Mouse (Mus musculus): ENCODE results near the gene Cuzd1. TPM values are rescaled to one million over a fixed set of nuclear protein-coding genes. Genes with fewer than 3 reads are reported as not detected.
A peak's percentile ranks its signal among the peaks of the same experiment; 100 is the strongest.

Cuzd1 gene
- not detected in 2 replicates for polyA plus RNA-seq (2014; fragmentation: Nextera tagmentation; extraction: Ambion mirVana)

GRCm38 (mm10) chr7:131322192-131322591, at the start of gene Cuzd1:
Cuzd1 (minus strand) TSS chr7:131322292.
- no peak within 1 kb of the TSS for H3K27ac ChIP-seq (ENCODE audit: low read depth, low read length)
- no peaks in the 10 kb centered on the region for H3K27me3 ChIP-seq (ENCODE audit: control insufficient read depth, insufficient read depth, low read length)
- no peaks in the 10 kb centered on the region for H3K9me3 ChIP-seq (ENCODE audit: control insufficient read depth, low read length)
- no peaks in the 10 kb centered on the region for H3K36me3 ChIP-seq (ENCODE audit: control insufficient read depth, insufficient read depth, low read length)
- WGBS = 59% methylated on average over 2 of the region's 2 CpGs
- H3K4me3 ChIP-seq (ENCODE audit: low read length) = no peak within 1 kb of the TSS
- no peak within 1 kb of the TSS for H3K4me2 ChIP-seq (replicated peaks; ENCODE audit: low read depth, low read length)
- H3K9ac ChIP-seq (ENCODE audit: low read depth, low read length) = no peak within 1 kb of the TSS
- ATAC-seq (ENCODE audit: low FRiP score, low TSS enrichment) = no peak
- H3K4me1 ChIP-seq (ENCODE audit: control insufficient read depth, insufficient read depth, low read length) = no peaks in the 10 kb centered on the region

- ATAC-seq (ENCODE audit: low FRiP score, low TSS enrichment) = 0 out of 2 replicates have a peak, but pooled peaks have one; percentile 2
- H3K4me3 ChIP-seq (ENCODE audit: low read length) = peak overlapping the region; percentile 60
- peaks cover 4% of the 10 kb centered on the region; the same call in 1 of the 2 replicates for H3K36me3 ChIP-seq (ENCODE audit: control insufficient read depth, insufficient read depth, low read length)
- no peaks in the 10 kb centered on the region for H3K27me3 ChIP-seq (ENCODE audit: control insufficient read depth, insufficient read depth, low read length)
- H3K4me2 ChIP-seq (replicated peaks; ENCODE audit: low read depth, low read length) = peak overlapping the region; percentile 55
- WGBS = 9% methylated on average over 9 of the region's 9 CpGs
- H3K4me1 ChIP-seq (ENCODE audit: control insufficient read depth, insufficient read depth, low read length) = 0 out of 2 replicates have a peak, but pooled peaks cover 6% of the 10 kb centered on the region
- peak overlapping the region; percentile 93 for H3K9ac ChIP-seq (ENCODE audit: low read depth, low read length)
- no peaks in the 10 kb centered on the region for H3K9me3 ChIP-seq (ENCODE audit: control insufficient read depth, low read length)
- peak overlapping the region; percentile 96 for H3K27ac ChIP-seq (ENCODE audit: low read depth, low read length)
These were observed 49.4 kb upstream of the Cuzd1 start for GRCm38 (mm10) chr7:131371470-131371860.

DNA sequence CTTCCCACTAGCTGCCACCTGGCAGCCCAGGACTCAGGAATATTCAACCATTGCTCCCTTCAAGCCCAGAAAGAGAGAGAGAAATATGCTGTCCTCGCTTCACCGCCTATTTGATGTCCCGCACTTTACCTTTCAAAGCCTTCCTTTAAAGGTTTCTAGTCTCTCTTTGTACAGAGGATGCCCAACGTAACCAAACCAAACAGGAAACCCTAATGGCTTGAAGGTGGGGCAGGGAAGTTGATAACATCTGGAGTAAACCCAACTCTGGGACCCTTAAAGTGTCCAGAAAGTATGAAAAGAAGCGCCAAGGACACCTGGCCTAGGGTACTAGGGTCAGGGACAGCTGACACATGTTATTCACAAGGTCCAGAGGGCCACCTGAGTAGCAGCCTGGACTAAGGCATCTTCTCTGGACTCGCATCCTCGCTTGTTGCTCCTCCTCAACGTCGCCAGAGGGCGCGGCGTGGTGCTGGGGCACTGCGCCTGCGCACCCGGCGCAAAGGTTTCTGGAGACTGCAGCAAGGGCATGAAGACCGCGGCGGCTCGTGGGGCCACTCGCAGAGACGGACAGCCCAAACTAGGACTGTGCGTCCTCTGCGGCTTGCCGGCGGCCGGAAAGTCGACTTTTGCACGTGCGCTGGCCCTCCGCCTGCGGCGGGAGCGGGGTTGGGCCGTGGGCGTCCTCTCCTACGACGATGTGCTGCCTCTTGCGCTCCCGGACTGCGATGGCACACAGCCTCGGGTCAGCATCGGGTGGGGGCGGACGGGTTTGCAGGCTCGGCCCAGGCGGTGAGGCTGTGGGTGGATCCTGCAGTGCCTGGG, 48.8 kb upstream of the Cuzd1 start, which contains the start of gene Pstk:
Pstk (plus strand) TSS at position 494 of the 822 bp plus-strand sequence.
- peak within 1 kb of the TSS; percentile 93 for H3K9ac ChIP-seq (ENCODE audit: low read depth, low read length)
- no peaks in the 10 kb centered on the region for H3K27me3 ChIP-seq (ENCODE audit: control insufficient read depth, insufficient read depth, low read length)
- H3K4me2 ChIP-seq (replicated peaks; ENCODE audit: low read depth, low read length) = peak within 1 kb of the TSS; percentile 55
- H3K27ac ChIP-seq (ENCODE audit: low read depth, low read length) = peak within 1 kb of the TSS; percentile 96
- no peaks in the 10 kb centered on the region for H3K9me3 ChIP-seq (ENCODE audit: control insufficient read depth, low read length)
- peaks cover 4% of the 10 kb centered on the region; the same call in 1 of the 2 replicates for H3K36me3 ChIP-seq (ENCODE audit: control insufficient read depth, insufficient read depth, low read length)
- WGBS = 6% methylated on average over 46 of the region's 47 CpGs
- peak; percentile 97 for ATAC-seq (ENCODE audit: low FRiP score, low TSS enrichment)
- peak within 1 kb of the TSS; percentile 60 for H3K4me3 ChIP-seq (ENCODE audit: low read length)
- 0 out of 2 replicates have a peak, but pooled peaks cover 6% of the 10 kb centered on the region for H3K4me1 ChIP-seq (ENCODE audit: control insufficient read depth, insufficient read depth, low read length)

DNA sequence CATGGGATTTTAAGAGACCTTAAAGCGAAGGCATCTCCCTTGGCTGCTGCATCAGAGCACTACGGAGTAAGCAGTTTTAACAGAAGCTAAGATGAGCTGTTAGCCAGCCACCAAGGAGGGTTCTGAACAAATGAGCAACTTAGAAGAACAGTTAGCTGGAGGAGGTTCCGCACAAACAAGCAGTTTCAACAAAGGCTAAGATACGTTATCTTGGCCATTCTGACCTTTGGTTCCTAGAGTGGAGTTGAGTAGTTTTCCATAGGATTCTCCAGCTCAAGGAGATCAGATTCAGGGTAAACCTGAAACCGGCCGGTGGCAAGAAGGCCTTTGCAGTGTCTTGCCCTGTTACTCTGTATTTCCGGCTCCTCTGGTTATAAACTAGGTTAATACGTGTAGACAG, 42.0 kb upstream of the Cuzd1 start:
- Histone ChIP-seq H3K9me3 (ENCODE audit: control insufficient read depth, low read length) (no peaks in the 10 kb centered on the region), H3K36me3 (ENCODE audit: control insufficient read depth, insufficient read depth, low read length) (peaks cover 7% of the 10 kb centered on the region; the same call in 1 of the 2 replicates), H3K27ac (ENCODE audit: low read depth, low read length) (no peak overlapping the region), H3K4me3 (ENCODE audit: low read length) (no peak overlapping the region), H3K27me3 (ENCODE audit: control insufficient read depth, insufficient read depth, low read length) (no peaks in the 10 kb centered on the region), H3K9ac (ENCODE audit: low read depth, low read length) (no peak overlapping the region), H3K4me2 (replicated peaks; ENCODE audit: low read depth, low read length) (no peak overlapping the region), H3K4me1 (ENCODE audit: control insufficient read depth, insufficient read depth, low read length) (peaks cover 14% of the 10 kb centered on the region)
- 66% methylated on average over 8 of the region's 8 CpGs for WGBS
- ATAC-seq (ENCODE audit: low FRiP score, low TSS enrichment) = no peak

- Histone ChIP-seq H3K27ac (ENCODE audit: low read depth, low read length) (peak within 1 kb of the TSS; percentile 93), H3K9me3 (ENCODE audit: control insufficient read depth, low read length) (no peaks in the 10 kb centered on the region), H3K27me3 (ENCODE audit: control insufficient read depth, insufficient read depth, low read length) (no peaks in the 10 kb centered on the region), H3K4me3 (ENCODE audit: low read length) (peak within 1 kb of the TSS; percentile 67), H3K9ac (ENCODE audit: low read depth, low read length) (peak within 1 kb of the TSS; percentile 84), H3K36me3 (ENCODE audit: control insufficient read depth, insufficient read depth, low read length) (peaks cover 15% of the 10 kb centered on the region; the same call in 1 of the 2 replicates), H3K4me2 (replicated peaks; ENCODE audit: low read depth, low read length) (peak within 1 kb of the TSS; percentile 87), H3K4me1 (ENCODE audit: control insufficient read depth, insufficient read depth, low read length) (peaks cover 14% of the 10 kb centered on the region)
- WGBS = under 1% methylated on average over 53 of the region's 55 CpGs
- peak; percentile 98 for ATAC-seq (ENCODE audit: low FRiP score, low TSS enrichment)
These were observed 40.7 kb upstream of the Cuzd1 start, which contains the start of gene 2310057M21Rik for GRCm38 (mm10) chr7:131362615-131363300. 2310057M21Rik (minus strand) TSS chr7:131362759.

DNA sequence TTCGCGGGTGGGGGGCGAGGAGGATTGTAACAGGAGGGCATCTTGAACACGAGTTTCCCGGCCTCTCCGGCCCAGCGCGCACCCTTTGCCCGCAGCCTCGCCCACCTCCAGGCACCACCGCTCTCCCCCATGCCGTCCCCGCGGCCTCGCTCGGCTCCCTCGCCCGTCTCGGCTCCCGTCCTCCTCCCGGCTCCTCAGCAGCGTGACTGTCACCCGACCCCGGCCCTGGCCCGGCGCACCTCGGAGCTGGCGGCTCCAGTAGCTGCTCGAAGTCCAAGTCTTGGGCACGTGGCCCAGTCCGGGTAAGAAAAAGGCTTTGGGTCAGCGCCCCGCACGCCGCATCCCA, 40.1 kb upstream of the Cuzd1 start:
- ATAC-seq (ENCODE audit: low FRiP score, low TSS enrichment) = peak; percentile 78
- H3K4me3 ChIP-seq (ENCODE audit: low read length) = peak overlapping the region; percentile 67

DNA sequence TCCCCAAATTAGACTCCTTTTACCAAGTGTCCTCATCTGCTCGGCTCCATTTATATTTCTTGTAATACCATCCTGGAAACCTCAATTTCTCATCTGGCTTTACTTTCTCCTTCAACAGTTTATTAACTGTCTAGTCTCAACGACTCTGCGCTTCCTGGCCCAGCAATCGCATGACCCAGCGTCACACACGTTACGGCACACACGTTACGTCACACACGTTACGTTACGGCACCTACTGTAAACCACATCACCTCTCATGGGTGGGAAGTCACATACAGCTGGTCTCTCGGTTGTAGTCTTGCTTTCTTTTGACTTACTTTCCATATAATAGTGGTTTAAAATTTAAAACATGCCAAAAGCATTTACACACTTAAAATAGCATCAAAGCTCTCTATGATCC, 34.0 kb upstream of the Cuzd1 start:
- Histone ChIP-seq H3K9me3 (ENCODE audit: control insufficient read depth, low read length) (no peaks in the 10 kb centered on the region), H3K27ac (ENCODE audit: low read depth, low read length) (no peak overlapping the region), H3K27me3 (ENCODE audit: control insufficient read depth, insufficient read depth, low read length) (no peaks in the 10 kb centered on the region), H3K4me1 (ENCODE audit: control insufficient read depth, insufficient read depth, low read length) (peaks cover 3% of the 10 kb centered on the region; the same call in 1 of the 2 replicates), H3K9ac (ENCODE audit: low read depth, low read length) (no peak overlapping the region), H3K4me2 (replicated peaks; ENCODE audit: low read depth, low read length) (no peak overlapping the region), H3K4me3 (ENCODE audit: low read length) (no peak overlapping the region), H3K36me3 (ENCODE audit: control insufficient read depth, insufficient read depth, low read length) (peaks cover 58% of the 10 kb centered on the region)
- ATAC-seq (ENCODE audit: low FRiP score, low TSS enrichment) = no peak
- 96% methylated on average over 13 of the region's 13 CpGs for WGBS

More for the DNA sequence above, 40.1 kb upstream of the Cuzd1 start:
- peaks cover 14% of the 10 kb centered on the region for H3K4me1 ChIP-seq (ENCODE audit: control insufficient read depth, insufficient read depth, low read length)
- under 1% methylated on average over 35 of the region's 35 CpGs for WGBS
- H3K36me3 ChIP-seq (ENCODE audit: control insufficient read depth, insufficient read depth, low read length) = peaks cover 19% of the 10 kb centered on the region
- no peaks in the 10 kb centered on the region for H3K9me3 ChIP-seq (ENCODE audit: control insufficient read depth, low read length)
- no peaks in the 10 kb centered on the region for H3K27me3 ChIP-seq (ENCODE audit: control insufficient read depth, insufficient read depth, low read length)
- H3K4me2 ChIP-seq (replicated peaks; ENCODE audit: low read depth, low read length) = peak overlapping the region; percentile 87
- peak overlapping the region; percentile 93; the same call in 1 of the 2 replicates for H3K27ac ChIP-seq (ENCODE audit: low read depth, low read length)
- H3K9ac ChIP-seq (ENCODE audit: low read depth, low read length) = peak overlapping the region; percentile 84

GRCm38 (mm10) chr7:131345856-131346541, 23.9 kb upstream of the Cuzd1 start:
- WGBS = 89% methylated on average over 7 of the region's 7 CpGs
- H3K4me2 ChIP-seq (replicated peaks; ENCODE audit: low read depth, low read length) = no peak overlapping the region
- H3K9ac ChIP-seq (ENCODE audit: low read depth, low read length) = no peak overlapping the region
- no peak overlapping the region for H3K27ac ChIP-seq (ENCODE audit: low read depth, low read length)
- H3K4me3 ChIP-seq (ENCODE audit: low read length) = no peak overlapping the region
- H3K4me1 ChIP-seq (ENCODE audit: control insufficient read depth, insufficient read depth, low read length) = no peaks in the 10 kb centered on the region
- no peaks in the 10 kb centered on the region for H3K9me3 ChIP-seq (ENCODE audit: control insufficient read depth, low read length)
- H3K27me3 ChIP-seq (ENCODE audit: control insufficient read depth, insufficient read depth, low read length) = no peaks in the 10 kb centered on the region
- ATAC-seq (ENCODE audit: low FRiP score, low TSS enrichment) = no peak
- H3K36me3 ChIP-seq (ENCODE audit: control insufficient read depth, insufficient read depth, low read length) = peaks cover 61% of the 10 kb centered on the region

Data from kidney, embryonic 14.5 days (tissue).